Mouse (Mus musculus): ENCODE measurements at regions not wholly inside any gene's neighbourhood (a gene's known extent, or its start where the extent isn't known, plus 50 kb on each side); places are given as distances from the start of the nearest gene placed in this dataset.

GRCm38 (mm10) chr3:69953674-69954329 is 53.6 kb upstream of the Otol1 start:
- in situ Hi-C loops (cut with MboI; ENCODE audit: low pct_unique_long_range_greater_than_20kb in 1 of 2, low sequenced_read_pairs in 2 of 2, unreplicated experiment in 1 of 2): no loop called here

GRCm38 (mm10) chr3:69922792-69923418 is 63.2 kb upstream of the Sptssb start:
- in situ Hi-C loops (cut with MboI; ENCODE audit: low pct_unique_long_range_greater_than_20kb in 1 of 2, low sequenced_read_pairs in 2 of 2, unreplicated experiment in 1 of 2): loop anchor here in 1 of 2 experiments (25.0 kb wide), 1 partner anchor 686 kb away; no protein-coding TSS in a partner anchor

- in situ Hi-C loops (cut with MboI; ENCODE audit: low pct_unique_long_range_greater_than_20kb in 1 of 2, low sequenced_read_pairs in 2 of 2, unreplicated experiment in 1 of 2): loop anchor here in 1 of 2 experiments (25.0 kb wide), 1 partner anchor 676 kb away; no protein-coding TSS in a partner anchor
Observed at GRCm38 (mm10) chr3:69912859-69913258, 53.1 kb upstream of the Sptssb start.

- in situ Hi-C loops (cut with MboI; ENCODE audit: low pct_unique_long_range_greater_than_20kb in 1 of 2, low sequenced_read_pairs in 2 of 2, unreplicated experiment in 1 of 2): loop anchor here in 1 of 2 experiments (25.0 kb wide), 1 partner anchor 673 kb away; no protein-coding TSS in a partner anchor
Observed at GRCm38 (mm10) chr3:69910073-69910472, 50.3 kb upstream of the Sptssb start.

Measured in mouse embryonic stem cell (cell line).